Mouse (Mus musculus) liver, adult 2 months (tissue): ENCODE data around the gene Tpi1. TPM values are rescaled to one million over a fixed set of nuclear protein-coding genes. Genes with fewer than 3 reads are reported as not detected.
A peak's percentile ranks its signal among the peaks of the same experiment; 100 is the strongest.
"Not testable (repeated sequence)": the region's sequence is repeated elsewhere in the genome, so short reads cannot be mapped to it uniquely, and the experiment has no call there.

Experiments used
- DNase-seq: peaks from one replicate; pipeline ENCODE4 v3.0.0-alpha.2; 2011; ENCODE audit warnings: low read depth, low spot score; ENCODE audit errors: extremely low read depth
- H3K27ac ChIP-seq: fragments of 200-500 bp; replicated peaks from 2 replicates; pipeline ENCODE4 v1.5.1; 2012; ENCODE audit warnings: low read depth, mild to moderate bottlenecking, control low read depth, inconsistent platforms, low read length; ENCODE audit not compliant: insufficient read depth
- H3K27me3 ChIP-seq: fragments of 200-500 bp; 2 replicates; pipeline ENCODE4 v1.6.1; 2012; ENCODE audit warnings: mild to moderate bottlenecking, moderate library complexity, low read length, inconsistent platforms; ENCODE audit not compliant: control insufficient read depth, insufficient read depth
- H3K36me3 ChIP-seq: fragments of 200-500 bp; 2 replicates; pipeline ENCODE4 v1.6.1; 2012; ENCODE audit warnings: low read length, inconsistent platforms; ENCODE audit not compliant: control insufficient read depth, insufficient read depth
- H3K4me1 ChIP-seq: fragments of 200-500 bp; 2 replicates; pipeline ENCODE4 v1.6.1; 2011; ENCODE audit warnings: low read length; ENCODE audit not compliant: control insufficient read depth, insufficient read depth
- H3K4me3 ChIP-seq: fragments of 200-500 bp; 2 replicates; pipeline ENCODE4 v1.5.1; 2011; ENCODE audit warnings: low read depth, mild to moderate bottlenecking, control low read depth, low read length, moderate library complexity; ENCODE audit not compliant: insufficient read depth
- H3K79me2 ChIP-seq: fragments of 200-500 bp; 2 replicates; pipeline ENCODE4 v1.6.1; 2012; ENCODE audit warnings: inconsistent platforms, mild to moderate bottlenecking, low read length, moderate library complexity; ENCODE audit not compliant: control insufficient read depth, insufficient read depth
- H3K9ac ChIP-seq: fragments of 200-500 bp; 2 replicates; pipeline ENCODE4 v1.6.1; 2012; ENCODE audit warnings: low read depth, mild to moderate bottlenecking, control low read depth, inconsistent platforms, low read length
- CTCF ChIP-seq: fragments of 200-500 bp; IDR thresholded peaks from 2 replicates; pipeline ENCODE4 v1.5.1; 2011; ENCODE audit warnings: low read depth, low read length, control low read depth
- POLR2A ChIP-seq: fragments of 200-500 bp; IDR thresholded peaks from 2 replicates; pipeline ENCODE4 v1.6.1; 2011; ENCODE audit warnings: low read length, control low read depth; ENCODE audit not compliant: insufficient read depth; ENCODE audit errors: extremely low read depth
- WGBS: fragments of 180-500 bp; shearing (Covaris S2); methylation state at CpG from one replicate; pipeline ENCODE4 v1.1.7; 2018; 5-methylcytosine and 5-hydroxymethylcytosine counted together
- polyA plus RNA-seq: library from polyadenylated mRNA; depleted of rRNA; stranded (reverse); fragments of >200 nt; gene quantifications from 2 replicates; pipeline ENCODE4 v1.2.3, GENCODE M21; 2012
- total RNA-seq: library from RNA; depleted of rRNA; stranded (reverse); fragments of >200 nt; gene quantifications from 2 replicates; pipeline ENCODE4 v1.2.3, GENCODE M21; 2014

The Tpi1 gene
- total and polyA plus RNA-seq, 2 experiments, result 422 to 491 TPM

DNA sequence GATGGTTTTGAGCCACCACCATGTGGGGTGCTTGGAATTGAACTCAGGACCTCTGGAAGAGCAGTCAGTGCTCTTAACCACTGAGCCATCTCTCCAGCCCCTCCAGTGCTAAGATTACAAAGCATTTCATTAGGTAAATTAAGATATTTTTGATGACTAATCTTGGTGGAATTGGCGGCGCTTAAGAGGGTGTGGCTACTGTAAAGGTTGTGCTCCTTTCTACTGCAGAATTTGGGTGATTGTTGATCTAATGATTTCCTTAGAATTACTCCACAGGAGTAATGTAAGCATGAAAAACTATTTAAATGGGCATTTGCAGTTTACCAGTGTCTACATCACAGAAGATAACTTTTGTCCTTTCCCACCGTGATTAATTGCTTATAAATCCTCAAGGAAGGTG lies 9.8 kb downstream of the Tpi1 start:
- Histone ChIP-seq H3K27me3 (no peaks in the 10 kb centered on the region), H3K4me3 (no peak overlapping the region), H3K9ac (no peak overlapping the region), H3K27ac (no peak overlapping the region), H3K36me3 (no peaks in the 10 kb centered on the region), H3K79me2 (no peaks in the 10 kb centered on the region), H3K4me1 (peaks cover 11% of the 10 kb centered on the region)
- WGBS, result 88% methylated on average over 3 of the region's 3 CpGs
- no peak for TF ChIP-seq POLR2A
- TF ChIP-seq CTCF, result no peak
- no peak for DNase-seq

DNA sequence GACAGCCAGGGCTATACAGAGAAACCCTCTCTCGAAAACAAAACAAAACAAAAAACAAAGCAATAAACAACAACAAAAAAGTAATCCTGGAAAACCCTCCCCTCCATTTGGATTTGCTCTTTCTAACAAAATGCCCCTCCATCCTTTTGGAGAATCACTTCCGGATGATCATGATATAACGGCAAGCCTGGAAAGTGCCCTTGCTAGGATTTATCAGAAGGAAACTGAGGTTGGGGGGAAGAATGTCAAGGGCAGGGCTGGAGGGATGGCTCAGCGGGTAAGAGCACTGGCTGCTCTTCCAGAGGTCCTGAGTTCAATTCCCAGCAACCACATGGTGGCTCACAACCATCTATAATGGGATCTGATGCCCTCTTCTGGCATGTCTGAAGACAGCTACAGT lies 10.4 kb downstream of the Tpi1 start:
- not testable (repeated sequence) for DNase-seq, H3K36me3 ChIP-seq, H3K27ac ChIP-seq, H3K27me3 ChIP-seq, H3K9ac ChIP-seq, H3K4me3 ChIP-seq, H3K79me2 ChIP-seq
- WGBS, result 98% methylated on average over 4 of the region's 4 CpGs
- H3K4me1 ChIP-seq, result peaks cover 11% of the 10 kb centered on the region

- Histone ChIP-seq H3K4me1 (peaks cover 8% of the 10 kb centered on the region), H3K27ac (no peak overlapping the region), H3K9ac (no peak overlapping the region), H3K36me3 (no peaks in the 10 kb centered on the region), H3K27me3 (no peaks in the 10 kb centered on the region), H3K4me3 (no peak overlapping the region), H3K79me2 (no peaks in the 10 kb centered on the region)
- DNase-seq, result no peak
- 88% methylated on average over 3 of the region's 3 CpGs for WGBS
- no peak for TF ChIP-seq CTCF
- TF ChIP-seq POLR2A, result no peak
These were observed 11.0 kb downstream of the Tpi1 start for GRCm38 (mm10) chr6:124803061-124803460.

- H3K36me3 ChIP-seq, H3K4me3 ChIP-seq: not testable (repeated sequence)
- H3K27ac ChIP-seq, result peak overlapping the region; percentile 4; the same call in 1 of the 2 replicates
These were observed 11.7 kb downstream of the Tpi1 start for GRCm38 (mm10) chr6:124802400-124802799.

DNA sequence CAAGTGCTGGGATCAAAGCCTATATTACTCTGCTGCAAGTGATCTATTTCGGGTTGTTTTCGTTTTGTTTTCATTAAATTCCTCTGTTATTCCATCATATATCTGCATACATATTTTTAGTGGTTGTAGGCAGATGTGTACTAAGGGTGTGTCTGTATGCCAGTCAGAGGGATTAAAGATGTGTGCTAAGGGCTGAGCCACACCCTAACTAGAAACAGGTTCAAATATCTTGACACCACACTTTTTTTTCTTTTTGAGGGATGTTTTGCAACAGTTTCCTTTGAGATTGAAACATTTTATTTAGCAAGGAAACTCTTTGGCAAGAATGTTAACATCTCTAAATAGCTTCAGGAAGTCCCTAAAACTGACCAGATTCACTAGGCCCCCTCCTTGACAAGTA lies 17.9 kb downstream of the Tpi1 start:
- H3K79me2 ChIP-seq, result no peaks in the 10 kb centered on the region
- H3K27me3 ChIP-seq, result no peaks in the 10 kb centered on the region
- no peak overlapping the region for H3K4me3 ChIP-seq
- H3K9ac ChIP-seq, result no peak overlapping the region
- no peak for TF ChIP-seq POLR2A
- TF ChIP-seq CTCF, result no peak
- no peak for DNase-seq
- H3K36me3 ChIP-seq, result no peaks in the 10 kb centered on the region
- 77% methylated on average over 2 of the region's 2 CpGs for WGBS
- no peaks in the 10 kb centered on the region for H3K4me1 ChIP-seq
- no peak overlapping the region for H3K27ac ChIP-seq

More at GRCm38 (mm10) chr6:124802400-124802799, 11.7 kb downstream of the Tpi1 start:
- 8% methylated on average over 7 of the region's 9 CpGs for WGBS
- DNase-seq, result peak; percentile 66
- H3K79me2 ChIP-seq, H3K4me1 ChIP-seq, H3K27me3 ChIP-seq: not testable (repeated sequence)
- peak overlapping the region; percentile 9; the same call in 1 of the 2 replicates for H3K9ac ChIP-seq

GRCm38 (mm10) chr6:124795781-124796180 lies 18.3 kb downstream of the Tpi1 start:
- no peak overlapping the region for H3K27ac ChIP-seq
- no peaks in the 10 kb centered on the region for H3K27me3 ChIP-seq
- no peak for TF ChIP-seq POLR2A
- no peak for TF ChIP-seq CTCF
- H3K4me1 ChIP-seq, result no peaks in the 10 kb centered on the region
- DNase-seq, result no peak
- H3K36me3 ChIP-seq, result no peaks in the 10 kb centered on the region
- 80% methylated on average over 4 of the region's 4 CpGs for WGBS
- H3K79me2 ChIP-seq, result no peaks in the 10 kb centered on the region
- H3K4me3 ChIP-seq, result no peak overlapping the region
- H3K9ac ChIP-seq, result no peak overlapping the region

- no peak for TF ChIP-seq POLR2A
- no peak for TF ChIP-seq CTCF
- Histone ChIP-seq H3K27me3 (no peaks in the 10 kb centered on the region), H3K27ac (no peak overlapping the region), H3K36me3 (no peaks in the 10 kb centered on the region), H3K79me2 (no peaks in the 10 kb centered on the region), H3K9ac (no peak overlapping the region), H3K4me3 (no peak overlapping the region), H3K4me1 (peaks cover 2% of the 10 kb centered on the region; the same call in 1 of the 2 replicates)
- 75% methylated on average over 3 of the region's 3 CpGs for WGBS
- no peak for DNase-seq
These were observed 22.2 kb downstream of the Tpi1 start for GRCm38 (mm10) chr6:124791911-124792310.
